Mouse (Mus musculus) cerebellum, adult 9-10 months (tissue): Measurements from ENCODE around the gene Adgra1.
A peak's percentile ranks its signal among the peaks of the same experiment; 100 is the strongest.

ENCODE experiments used
- DNase-seq: peaks from one replicate; pipeline ENCODE4 v3.0.0; 2022

Gene Adgra1

GRCm38 (mm10) chr7:139910204-139910835 is 76.3 kb downstream of the Adgra1 start:
- no peak for DNase-seq

GRCm38 (mm10) chr7:139914141-139915047 is 80.4 kb downstream of the Adgra1 start:
- no peak for DNase-seq

GRCm38 (mm10) chr7:139915646-139916257 is 81.8 kb downstream of the Adgra1 start:
- no peak for DNase-seq

- DNase-seq, result no peak
These were observed 82.4 kb downstream of the Adgra1 start for GRCm38 (mm10) chr7:139916345-139916744.

GRCm38 (mm10) chr7:139918262-139918661 is 84.3 kb downstream of the Adgra1 start:
- peak; percentile 57 for DNase-seq
